Mouse (Mus musculus): ENCODE data around the gene Eps8. TPM values are rescaled to one million over a fixed set of nuclear protein-coding genes. Genes with fewer than 3 reads are reported as not detected.

Eps8 gene
- polyA plus RNA-seq, 1 experiment = 66.0 TPM

DNA sequence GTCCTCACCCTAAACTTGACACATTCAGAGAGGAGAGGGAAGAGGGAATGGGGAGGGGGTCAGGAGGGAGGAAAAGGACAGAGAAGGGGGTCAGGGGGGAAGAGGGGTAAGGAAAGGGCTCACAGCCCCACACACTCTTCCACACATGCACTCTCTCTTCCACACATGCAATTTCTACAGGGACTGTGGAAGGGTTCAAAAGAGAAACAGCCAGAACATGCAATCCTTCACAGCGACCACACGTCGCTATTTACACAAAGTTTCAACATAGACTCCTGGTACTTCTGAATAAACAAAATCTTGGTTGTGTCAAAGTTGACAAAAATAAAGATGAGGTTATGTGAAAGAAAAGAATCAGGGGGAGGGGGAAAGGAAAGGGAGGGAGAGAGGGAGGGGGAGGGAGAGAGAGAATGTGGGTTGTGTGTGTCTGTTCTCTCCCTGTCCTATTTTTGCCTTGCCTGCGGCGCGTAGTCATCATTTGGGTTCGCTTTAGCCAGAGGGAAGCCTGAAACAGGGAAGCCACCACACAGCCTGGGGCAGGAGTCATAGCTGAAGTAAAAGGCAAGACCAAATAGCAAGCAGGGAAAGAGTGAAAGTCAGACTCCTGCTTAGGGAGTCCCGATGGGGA lies 157.4 kb downstream of the Eps8 start:
- peaks cover 59% of the 10 kb centered on the region for H3K36me3 ChIP-seq (ENCODE audit: control insufficient read depth, insufficient read depth, low read length)
- peaks cover 11% of the 10 kb centered on the region for H3K4me1 ChIP-seq (ENCODE audit: control insufficient read depth, insufficient read depth, insufficient read length, low read length)
- TF ChIP-seq CTCF (IDR thresholded peaks at IDR 0.05; ENCODE audit: extremely low read depth, insufficient read length, insufficient replicate concordance, low read depth, low read length) = no peak
- no peak for TF ChIP-seq POLR2A (IDR thresholded peaks at IDR 0.05; ENCODE audit: low read depth, low read length)
- H3K4me3 ChIP-seq (ENCODE audit: low read depth, low read length) = no peak overlapping the region
- 86% methylated on average over 8 of the region's 8 CpGs for WGBS
- no peak overlapping the region for H3K27ac ChIP-seq (ENCODE audit: insufficient read depth, low read depth, low read length)
- H3K27me3 ChIP-seq (ENCODE audit: control insufficient read depth, insufficient read depth, low read length) = no peaks in the 10 kb centered on the region

DNA sequence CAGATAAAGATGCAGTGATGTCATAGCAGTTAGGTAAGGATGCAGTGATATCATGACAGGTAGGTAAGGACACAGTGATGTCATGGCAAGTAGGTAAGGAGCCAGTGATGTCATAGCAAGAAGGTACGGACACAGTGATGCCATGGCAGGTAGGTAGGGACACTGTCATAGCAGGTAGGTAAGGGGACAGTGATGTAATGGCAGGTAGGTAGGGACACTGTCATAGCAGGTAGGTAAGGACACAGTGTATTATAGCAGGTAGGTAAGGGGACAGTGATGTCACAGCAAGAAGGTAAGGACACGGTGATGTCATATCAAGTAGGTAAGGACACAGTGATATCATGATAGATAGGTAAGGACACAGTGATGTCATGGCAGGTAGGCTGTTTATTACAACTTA lies 158.1 kb downstream of the Eps8 start:
- Histone ChIP-seq H3K4me3 (ENCODE audit: low read depth, low read length) (no peak overlapping the region), H3K4me1 (ENCODE audit: control insufficient read depth, insufficient read depth, insufficient read length, low read length) (peaks cover 13% of the 10 kb centered on the region), H3K27me3 (ENCODE audit: control insufficient read depth, insufficient read depth, low read length) (no peaks in the 10 kb centered on the region), H3K27ac (ENCODE audit: insufficient read depth, low read depth, low read length) (no peak overlapping the region), H3K36me3 (ENCODE audit: control insufficient read depth, insufficient read depth, low read length) (peaks cover 63% of the 10 kb centered on the region)
- TF ChIP-seq CTCF (IDR thresholded peaks at IDR 0.05; ENCODE audit: extremely low read depth, insufficient read length, insufficient replicate concordance, low read depth, low read length) (no peak), POLR2A (IDR thresholded peaks at IDR 0.05; ENCODE audit: low read depth, low read length) (no peak)
- 100% methylated on average over 2 of the region's 2 CpGs for WGBS

DNA sequence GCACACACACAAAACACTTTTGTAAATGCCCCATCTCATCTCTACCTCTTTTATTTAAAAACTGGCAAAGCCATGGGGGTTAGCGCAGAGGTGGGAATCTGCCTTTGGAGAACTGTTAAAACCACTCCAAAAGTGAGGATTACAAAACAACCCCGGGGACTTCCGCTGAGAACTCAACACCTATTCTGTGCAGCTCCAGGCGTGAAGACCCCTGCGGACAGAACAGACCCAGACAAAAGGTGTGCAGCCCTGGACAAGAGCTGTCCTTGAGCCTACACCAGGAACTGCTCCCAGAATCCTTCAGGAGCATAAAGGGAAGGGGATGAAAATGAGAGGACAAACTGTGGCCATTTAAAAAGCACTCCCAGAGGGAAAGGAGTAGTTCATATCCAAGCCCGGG lies 159.4 kb downstream of the Eps8 start:
- no peaks in the 10 kb centered on the region for H3K27me3 ChIP-seq (ENCODE audit: control insufficient read depth, insufficient read depth, low read length)
- WGBS = 91% methylated on average over 6 of the region's 6 CpGs
- H3K27ac ChIP-seq (ENCODE audit: insufficient read depth, low read depth, low read length) = no peak overlapping the region

DNA sequence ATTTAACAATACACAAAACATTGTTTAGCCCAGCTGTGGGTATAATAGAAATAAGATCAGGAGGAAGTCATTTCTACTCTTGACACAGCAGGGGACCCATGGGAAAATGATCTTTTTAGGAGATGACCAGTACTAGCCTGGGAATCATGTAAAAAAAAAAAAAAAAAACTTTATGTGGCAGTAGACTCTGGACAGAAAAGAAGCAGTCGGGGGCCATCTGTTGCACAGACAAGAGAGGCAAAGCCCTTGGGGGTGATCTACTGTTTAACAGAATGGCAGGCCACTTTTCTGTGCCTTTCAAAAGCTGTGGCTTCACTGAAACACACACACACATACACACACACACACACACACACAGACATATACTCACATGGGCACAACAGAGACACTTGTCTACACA lies 159.9 kb downstream of the Eps8 start:
- Histone ChIP-seq H3K27ac (ENCODE audit: insufficient read depth, low read depth, low read length) (no peak overlapping the region), H3K36me3 (ENCODE audit: control insufficient read depth, insufficient read depth, low read length) (peaks cover 60% of the 10 kb centered on the region), H3K27me3 (ENCODE audit: control insufficient read depth, insufficient read depth, low read length) (no peaks in the 10 kb centered on the region), H3K4me3 (ENCODE audit: low read depth, low read length) (no peak overlapping the region), H3K4me1 (ENCODE audit: control insufficient read depth, insufficient read depth, insufficient read length, low read length) (peaks cover 13% of the 10 kb centered on the region)
- WGBS = 92% methylated on average over 1 of the region's 1 CpGs
- no peak for TF ChIP-seq POLR2A (IDR thresholded peaks at IDR 0.05; ENCODE audit: low read depth, low read length)
- TF ChIP-seq CTCF (IDR thresholded peaks at IDR 0.05; ENCODE audit: extremely low read depth, insufficient read length, insufficient replicate concordance, low read depth, low read length) = no peak

More for the DNA sequence above, 159.4 kb downstream of the Eps8 start:
- peaks cover 59% of the 10 kb centered on the region for H3K36me3 ChIP-seq (ENCODE audit: control insufficient read depth, insufficient read depth, low read length)
- H3K4me3 ChIP-seq (ENCODE audit: low read depth, low read length) = no peak overlapping the region
- H3K4me1 ChIP-seq (ENCODE audit: control insufficient read depth, insufficient read depth, insufficient read length, low read length) = peaks cover 13% of the 10 kb centered on the region
- TF ChIP-seq CTCF (IDR thresholded peaks at IDR 0.05; ENCODE audit: extremely low read depth, insufficient read length, insufficient replicate concordance, low read depth, low read length) (no peak), POLR2A (IDR thresholded peaks at IDR 0.05; ENCODE audit: low read depth, low read length) (no peak)

DNA sequence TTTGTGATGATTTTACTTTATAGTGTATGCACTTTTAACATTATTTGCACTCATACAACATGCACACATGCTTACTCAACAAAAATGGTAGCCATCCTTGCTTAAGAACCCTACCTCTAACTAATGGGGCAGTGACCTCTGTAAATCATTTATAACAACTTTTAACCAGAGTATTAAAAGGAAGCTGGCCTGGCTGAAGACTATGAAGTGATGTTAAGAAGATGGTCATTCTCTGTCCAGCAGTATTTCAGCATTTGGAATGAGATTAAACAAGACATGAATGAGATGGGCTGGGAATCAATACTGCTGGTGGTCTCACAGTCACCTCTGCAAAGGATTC lies 160.6 kb downstream of the Eps8 start:
- Histone ChIP-seq H3K4me1 (ENCODE audit: control insufficient read depth, insufficient read depth, insufficient read length, low read length) (peaks cover 13% of the 10 kb centered on the region), H3K27me3 (ENCODE audit: control insufficient read depth, insufficient read depth, low read length) (no peaks in the 10 kb centered on the region), H3K27ac (ENCODE audit: insufficient read depth, low read depth, low read length) (no peak overlapping the region), H3K4me3 (ENCODE audit: low read depth, low read length) (no peak overlapping the region), H3K36me3 (ENCODE audit: control insufficient read depth, insufficient read depth, low read length) (peaks cover 61% of the 10 kb centered on the region)
- TF ChIP-seq CTCF (IDR thresholded peaks at IDR 0.05; ENCODE audit: extremely low read depth, insufficient read length, insufficient replicate concordance, low read depth, low read length) (no peak), POLR2A (IDR thresholded peaks at IDR 0.05; ENCODE audit: low read depth, low read length) (no peak)

DNA sequence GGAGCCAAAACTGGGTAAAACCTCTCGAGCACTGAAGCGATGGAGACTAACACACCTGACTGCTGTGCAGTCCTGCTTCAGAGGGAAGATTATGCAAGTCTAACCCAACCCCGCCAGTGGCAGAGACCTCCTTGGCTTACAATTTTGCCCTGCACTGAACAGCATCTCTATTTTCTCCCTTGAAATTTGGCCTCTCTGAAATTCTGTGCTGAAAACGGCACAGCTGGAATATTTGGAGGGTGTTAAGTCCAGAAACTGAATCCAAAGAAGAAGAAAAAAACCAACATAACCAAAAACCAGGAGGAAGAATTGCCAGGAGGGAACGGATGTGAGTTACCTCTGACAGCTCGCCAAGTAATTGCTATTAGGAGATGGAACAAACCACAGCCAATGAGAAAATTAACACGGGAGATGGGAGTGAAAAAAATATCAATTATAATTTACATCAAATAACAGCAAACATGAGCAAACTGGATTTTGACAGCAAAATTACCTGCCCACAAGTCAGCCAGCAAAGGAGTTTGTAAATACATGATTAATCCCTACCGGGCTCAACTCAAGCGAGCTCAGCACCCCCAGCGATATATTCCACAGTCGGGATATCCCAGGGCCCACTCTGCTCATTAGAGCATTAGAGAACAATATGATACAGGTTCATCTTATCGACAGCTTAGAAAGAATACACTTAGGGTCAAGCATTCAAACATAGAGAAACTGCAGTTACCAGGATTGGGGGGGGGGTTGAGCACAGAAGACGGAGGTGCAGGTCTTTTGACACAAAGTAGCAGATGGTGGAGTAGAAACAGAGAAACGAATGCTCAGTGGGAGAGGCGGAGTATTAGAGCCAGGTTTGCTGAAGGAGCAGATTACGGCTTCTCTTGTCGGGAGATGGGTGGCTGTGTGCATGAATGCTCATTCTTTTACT lies 161.2 kb downstream of the Eps8 start:
- H3K4me3 ChIP-seq (ENCODE audit: low read depth, low read length) = no peak overlapping the region
- peaks cover 59% of the 10 kb centered on the region for H3K36me3 ChIP-seq (ENCODE audit: control insufficient read depth, insufficient read depth, low read length)
- 92% methylated on average over 17 of the region's 17 CpGs for WGBS
- no peaks in the 10 kb centered on the region for H3K27me3 ChIP-seq (ENCODE audit: control insufficient read depth, insufficient read depth, low read length)
- no peak for TF ChIP-seq CTCF (IDR thresholded peaks at IDR 0.05; ENCODE audit: extremely low read depth, insufficient read length, insufficient replicate concordance, low read depth, low read length)
- TF ChIP-seq POLR2A (IDR thresholded peaks at IDR 0.05; ENCODE audit: low read depth, low read length) = no peak
- peak overlapping the region; percentile 28; the same call in 1 of the 2 replicates for H3K27ac ChIP-seq (ENCODE audit: insufficient read depth, low read depth, low read length)
- peaks cover 13% of the 10 kb centered on the region for H3K4me1 ChIP-seq (ENCODE audit: control insufficient read depth, insufficient read depth, insufficient read length, low read length)

DNA sequence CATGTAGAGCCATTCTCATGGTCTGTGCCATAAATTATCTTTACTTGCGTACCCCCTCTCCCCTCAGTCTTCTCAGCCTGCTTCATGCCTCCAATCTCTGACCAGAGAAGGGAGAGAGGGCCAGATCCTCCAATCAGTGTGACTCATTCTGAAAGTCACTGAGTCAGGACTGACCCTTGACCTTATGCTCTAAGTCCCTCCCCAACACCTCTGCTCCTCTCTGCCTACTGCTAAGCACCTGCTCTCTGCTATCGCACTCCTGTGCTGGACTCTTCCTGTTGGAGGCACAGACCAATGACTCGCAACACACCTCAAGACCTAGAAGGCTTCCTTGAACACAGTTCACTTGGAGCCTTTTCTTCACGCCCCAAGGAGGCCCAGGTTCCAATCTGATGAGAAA lies 162.1 kb downstream of the Eps8 start:
- Histone ChIP-seq H3K27me3 (ENCODE audit: control insufficient read depth, insufficient read depth, low read length) (no peaks in the 10 kb centered on the region), H3K4me1 (ENCODE audit: control insufficient read depth, insufficient read depth, insufficient read length, low read length) (peaks cover 13% of the 10 kb centered on the region), H3K4me3 (ENCODE audit: low read depth, low read length) (no peak overlapping the region), H3K36me3 (ENCODE audit: control insufficient read depth, insufficient read depth, low read length) (peaks cover 57% of the 10 kb centered on the region), H3K27ac (ENCODE audit: insufficient read depth, low read depth, low read length) (peak overlapping the region; percentile 28; the same call in 1 of the 2 replicates)
- TF ChIP-seq POLR2A (IDR thresholded peaks at IDR 0.05; ENCODE audit: low read depth, low read length) (no peak), CTCF (IDR thresholded peaks at IDR 0.05; ENCODE audit: extremely low read depth, insufficient read length, insufficient replicate concordance, low read depth, low read length) (no peak)
- WGBS = 48% methylated on average over 4 of the region's 4 CpGs
